Mouse (Mus musculus): ENCODE measurements around the gene Trmt2a. TPM values are rescaled to one million over a fixed set of nuclear protein-coding genes. Genes with fewer than 3 reads are reported as not detected.

Trmt2a gene
- polyA plus RNA-seq (2014; fragmentation: Nextera tagmentation; extraction: Ambion mirVana), result 56.0 and 58.2 TPM in 2 replicates

DNA sequence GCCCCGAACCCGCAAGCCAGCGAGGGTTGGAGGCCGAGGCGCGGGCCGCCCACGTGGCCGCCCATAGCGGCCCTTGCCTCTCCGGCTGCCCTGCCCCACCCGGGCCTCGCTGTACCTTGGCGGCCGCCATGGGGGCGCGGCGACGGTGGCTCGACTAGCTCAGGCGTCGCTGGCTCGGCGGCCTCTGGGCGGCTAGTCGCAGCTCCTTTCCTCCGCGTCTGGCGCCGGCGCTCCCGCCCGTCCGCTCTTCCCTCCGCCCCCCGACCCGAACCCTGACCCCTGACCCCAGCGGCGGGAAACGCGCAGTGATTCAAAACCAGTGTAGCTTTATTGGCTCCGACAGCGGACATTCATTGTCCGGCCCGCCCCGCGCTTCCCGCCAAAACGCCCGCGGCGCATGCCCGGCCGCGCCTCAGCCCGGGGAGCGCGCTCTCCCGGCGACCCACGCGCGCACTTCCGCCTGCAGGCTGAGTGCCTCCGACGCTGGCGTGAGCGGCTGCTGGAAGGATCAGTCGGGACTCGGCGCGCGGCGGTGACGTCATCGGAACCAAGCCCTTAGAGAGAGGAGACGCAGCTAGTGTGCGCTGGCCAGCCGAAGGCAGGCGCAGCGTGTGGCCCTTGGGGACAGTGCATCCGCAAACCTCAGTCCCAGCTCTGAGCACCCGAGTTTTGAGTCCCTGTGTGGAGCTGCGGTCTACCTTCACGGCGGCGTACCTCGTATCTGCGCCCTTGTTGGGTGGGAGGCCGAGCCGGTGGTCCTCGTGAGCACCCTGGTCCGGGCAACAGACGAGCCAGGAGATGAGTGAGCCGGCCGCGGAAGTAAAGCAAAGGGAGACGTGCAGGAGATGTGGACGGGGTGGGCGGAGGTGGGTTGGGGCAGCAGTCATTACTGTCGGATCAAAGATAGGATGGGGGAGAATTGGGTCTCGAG lies at the start of gene Trmt2a, which contains the start of gene Ranbp1:
TSS of gene Trmt2a (plus strand) at position 247 of the 931 bp plus-strand sequence.
TSS of gene Ranbp1 (minus strand) at position 300 of the 931 bp plus-strand sequence.
- Histone ChIP-seq H3K4me2 (peak within 1 kb of the TSS; percentile 91), H3K9me3 (replicated peaks; ENCODE audit: control insufficient read depth, low read length) (no peaks in the 10 kb centered on the region), H3K9ac (ENCODE audit: low read depth, low read length) (peak within 1 kb of the TSS; percentile 97), H3K4me3 (ENCODE audit: low read depth, low read length) (peak within 1 kb of the TSS; percentile 96), H3K36me3 (ENCODE audit: control insufficient read depth, insufficient read depth, low read length) (peaks cover 42% of the 10 kb centered on the region), H3K27me3 (ENCODE audit: control insufficient read depth, insufficient read depth, low read length) (no peaks in the 10 kb centered on the region), H3K27ac (ENCODE audit: low read depth, low read length) (peak within 1 kb of the TSS; percentile 93), H3K4me1 (ENCODE audit: control insufficient read depth, insufficient read depth, low read length) (peaks cover 24% of the 10 kb centered on the region)
- under 1% methylated on average over 100 of the region's 102 CpGs for WGBS (ENCODE audit: insufficient replicate concordance)
- peak; percentile 95 for ATAC-seq (replicated peaks; ENCODE audit: insufficient number of reproducible peaks, low FRiP score, low TSS enrichment)

DNA sequence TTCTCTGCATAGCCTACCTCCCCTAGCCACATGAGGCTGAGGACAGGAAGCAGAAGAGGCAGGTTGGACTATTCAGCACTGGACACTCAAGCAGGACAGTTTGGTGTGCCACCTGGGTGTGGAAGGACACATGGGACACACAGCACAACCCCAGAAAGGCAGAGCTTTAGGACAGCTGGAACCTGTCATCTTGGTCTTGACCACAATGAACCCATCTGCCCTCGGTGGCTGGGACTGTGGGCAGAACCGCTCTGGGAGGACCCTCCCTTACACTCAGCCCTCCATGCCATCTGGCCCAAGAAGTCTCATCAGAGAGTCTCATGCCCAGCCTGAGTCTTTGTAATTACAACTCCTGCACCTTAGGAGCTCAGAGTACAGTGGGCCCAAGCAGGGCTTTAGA lies 48.4 kb upstream of the Trmt2a start:
- WGBS (ENCODE audit: insufficient replicate concordance), result 63% methylated on average over 2 of the region's 2 CpGs
- no peaks in the 10 kb centered on the region for H3K36me3 ChIP-seq (ENCODE audit: control insufficient read depth, insufficient read depth, low read length)
- H3K4me2 ChIP-seq, result no peak overlapping the region
- 0 out of 2 replicates have a peak, but pooled peaks cover 3% of the 10 kb centered on the region for H3K27me3 ChIP-seq (ENCODE audit: control insufficient read depth, insufficient read depth, low read length)
- ATAC-seq (replicated peaks; ENCODE audit: insufficient number of reproducible peaks, low FRiP score, low TSS enrichment), result no peak
- H3K4me1 ChIP-seq (ENCODE audit: control insufficient read depth, insufficient read depth, low read length), result peaks cover 3% of the 10 kb centered on the region; the same call in 1 of the 2 replicates
- H3K9ac ChIP-seq (ENCODE audit: low read depth, low read length), result no peak overlapping the region
- H3K9me3 ChIP-seq (replicated peaks; ENCODE audit: control insufficient read depth, low read length), result no peaks in the 10 kb centered on the region
- no peak overlapping the region for H3K4me3 ChIP-seq (ENCODE audit: low read depth, low read length)
- H3K27ac ChIP-seq (ENCODE audit: low read depth, low read length), result no peak overlapping the region

DNA sequence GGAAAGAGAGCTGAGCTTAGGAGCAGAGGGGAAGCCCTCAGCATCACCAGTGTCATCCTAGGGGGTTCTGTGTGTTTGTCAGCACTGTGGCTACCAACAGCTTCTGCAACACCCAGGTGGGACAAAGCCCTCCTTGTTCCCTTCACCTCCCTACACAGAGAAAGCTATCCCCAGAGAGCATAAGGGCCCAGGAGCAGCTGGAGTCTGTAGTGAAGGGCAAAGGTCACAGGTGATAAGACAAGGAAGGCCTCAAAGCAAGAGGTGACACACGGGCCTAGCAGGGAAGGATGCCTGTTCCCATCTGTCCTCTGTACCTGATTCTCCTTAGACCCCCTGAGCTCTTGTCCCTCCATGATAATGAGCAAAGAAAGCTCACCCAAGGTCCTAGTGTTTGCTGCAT lies 46.9 kb upstream of the Trmt2a start:
- H3K9ac ChIP-seq (ENCODE audit: low read depth, low read length), result no peak overlapping the region
- ATAC-seq (replicated peaks; ENCODE audit: insufficient number of reproducible peaks, low FRiP score, low TSS enrichment), result no peak
- H3K4me3 ChIP-seq (ENCODE audit: low read depth, low read length), result no peak overlapping the region
- peaks cover 3% of the 10 kb centered on the region; the same call in 1 of the 2 replicates for H3K4me1 ChIP-seq (ENCODE audit: control insufficient read depth, insufficient read depth, low read length)
- H3K27ac ChIP-seq (ENCODE audit: low read depth, low read length), result no peak overlapping the region
- WGBS (ENCODE audit: insufficient replicate concordance), result 33% methylated on average over 1 of the region's 1 CpGs
- H3K9me3 ChIP-seq (replicated peaks; ENCODE audit: control insufficient read depth, low read length), result no peaks in the 10 kb centered on the region
- no peaks in the 10 kb centered on the region for H3K36me3 ChIP-seq (ENCODE audit: control insufficient read depth, insufficient read depth, low read length)
- no peak overlapping the region for H3K4me2 ChIP-seq
- 0 out of 2 replicates have a peak, but pooled peaks cover 3% of the 10 kb centered on the region for H3K27me3 ChIP-seq (ENCODE audit: control insufficient read depth, insufficient read depth, low read length)

- ATAC-seq (replicated peaks; ENCODE audit: insufficient number of reproducible peaks, low FRiP score, low TSS enrichment), result no peak
- WGBS (ENCODE audit: insufficient replicate concordance), result 86% methylated on average over 1 of the region's 1 CpGs
These were observed 46.4 kb upstream of the Trmt2a start for GRCm38 (mm10) chr16:18202061-18202460.

DNA sequence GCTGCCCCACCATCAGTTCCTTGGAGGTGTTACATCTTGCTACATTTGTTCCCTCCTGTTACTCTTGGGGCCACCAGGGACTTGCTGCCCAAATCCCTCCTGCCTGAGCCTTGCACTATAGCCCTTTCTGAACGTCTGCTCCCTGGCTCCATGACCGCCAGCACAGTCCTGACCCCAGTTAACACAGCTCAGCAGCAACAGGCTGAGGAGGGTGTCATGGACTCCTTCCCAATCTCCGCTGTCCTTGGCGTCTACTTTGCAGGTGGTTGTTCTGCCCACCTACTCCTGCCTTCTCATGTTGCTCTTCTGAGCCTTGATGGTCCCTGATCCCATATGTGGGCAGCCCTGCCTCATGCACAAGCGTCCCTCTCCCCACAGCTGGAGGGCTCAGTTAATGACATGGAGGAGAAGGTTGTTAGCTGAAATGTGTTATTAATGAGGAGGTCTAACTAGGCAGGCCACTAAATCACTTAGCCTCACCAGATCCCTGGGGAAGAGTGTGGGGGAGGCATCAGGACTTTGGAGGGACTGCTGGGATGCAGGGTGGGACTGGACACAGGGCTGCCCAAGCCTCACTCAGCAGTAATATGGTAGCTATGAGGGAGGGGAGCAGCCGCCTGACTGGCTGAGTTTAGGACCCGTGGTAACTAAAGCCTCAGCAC lies 44.9 kb upstream of the Trmt2a start:
- Histone ChIP-seq H3K27me3 (ENCODE audit: control insufficient read depth, insufficient read depth, low read length) (0 out of 2 replicates have a peak, but pooled peaks cover 3% of the 10 kb centered on the region), H3K4me3 (ENCODE audit: low read depth, low read length) (no peak overlapping the region), H3K9me3 (replicated peaks; ENCODE audit: control insufficient read depth, low read length) (no peaks in the 10 kb centered on the region), H3K9ac (ENCODE audit: low read depth, low read length) (no peak overlapping the region), H3K4me2 (no peak overlapping the region), H3K36me3 (ENCODE audit: control insufficient read depth, insufficient read depth, low read length) (no peaks in the 10 kb centered on the region), H3K4me1 (ENCODE audit: control insufficient read depth, insufficient read depth, low read length) (peaks cover 3% of the 10 kb centered on the region; the same call in 1 of the 2 replicates), H3K27ac (ENCODE audit: low read depth, low read length) (no peak overlapping the region)
- no peak for ATAC-seq (replicated peaks; ENCODE audit: insufficient number of reproducible peaks, low FRiP score, low TSS enrichment)
- WGBS (ENCODE audit: insufficient replicate concordance), result 67% methylated on average over 7 of the region's 7 CpGs

More at GRCm38 (mm10) chr16:18202061-18202460, 46.4 kb upstream of the Trmt2a start:
- no peak overlapping the region for H3K4me3 ChIP-seq (ENCODE audit: low read depth, low read length)
- H3K27me3 ChIP-seq (ENCODE audit: control insufficient read depth, insufficient read depth, low read length), result 0 out of 2 replicates have a peak, but pooled peaks cover 3% of the 10 kb centered on the region
- H3K4me1 ChIP-seq (ENCODE audit: control insufficient read depth, insufficient read depth, low read length), result peaks cover 3% of the 10 kb centered on the region; the same call in 1 of the 2 replicates
- no peak overlapping the region for H3K4me2 ChIP-seq
- no peak overlapping the region for H3K27ac ChIP-seq (ENCODE audit: low read depth, low read length)
- H3K36me3 ChIP-seq (ENCODE audit: control insufficient read depth, insufficient read depth, low read length), result no peaks in the 10 kb centered on the region
- no peaks in the 10 kb centered on the region for H3K9me3 ChIP-seq (replicated peaks; ENCODE audit: control insufficient read depth, low read length)
- H3K9ac ChIP-seq (ENCODE audit: low read depth, low read length), result no peak overlapping the region

- Histone ChIP-seq H3K4me3 (ENCODE audit: low read depth, low read length) (no peak overlapping the region), H3K27me3 (ENCODE audit: control insufficient read depth, insufficient read depth, low read length) (peaks cover 8% of the 10 kb centered on the region; the same call in 1 of the 2 replicates), H3K27ac (ENCODE audit: low read depth, low read length) (no peak overlapping the region), H3K4me2 (no peak overlapping the region), H3K4me1 (ENCODE audit: control insufficient read depth, insufficient read depth, low read length) (peaks cover 8% of the 10 kb centered on the region; the same call in 1 of the 2 replicates), H3K36me3 (ENCODE audit: control insufficient read depth, insufficient read depth, low read length) (no peaks in the 10 kb centered on the region), H3K9ac (ENCODE audit: low read depth, low read length) (0 out of 2 replicates have a peak overlapping the region, but pooled peaks have one; percentile 34), H3K9me3 (replicated peaks; ENCODE audit: control insufficient read depth, low read length) (no peaks in the 10 kb centered on the region)
- ATAC-seq (replicated peaks; ENCODE audit: insufficient number of reproducible peaks, low FRiP score, low TSS enrichment), result no peak; the same call in 1 of the 2 replicates
- 33% methylated on average over 8 of the region's 8 CpGs for WGBS (ENCODE audit: insufficient replicate concordance)
These were observed 37.6 kb upstream of the Trmt2a start for GRCm38 (mm10) chr16:18210701-18211416.

DNA sequence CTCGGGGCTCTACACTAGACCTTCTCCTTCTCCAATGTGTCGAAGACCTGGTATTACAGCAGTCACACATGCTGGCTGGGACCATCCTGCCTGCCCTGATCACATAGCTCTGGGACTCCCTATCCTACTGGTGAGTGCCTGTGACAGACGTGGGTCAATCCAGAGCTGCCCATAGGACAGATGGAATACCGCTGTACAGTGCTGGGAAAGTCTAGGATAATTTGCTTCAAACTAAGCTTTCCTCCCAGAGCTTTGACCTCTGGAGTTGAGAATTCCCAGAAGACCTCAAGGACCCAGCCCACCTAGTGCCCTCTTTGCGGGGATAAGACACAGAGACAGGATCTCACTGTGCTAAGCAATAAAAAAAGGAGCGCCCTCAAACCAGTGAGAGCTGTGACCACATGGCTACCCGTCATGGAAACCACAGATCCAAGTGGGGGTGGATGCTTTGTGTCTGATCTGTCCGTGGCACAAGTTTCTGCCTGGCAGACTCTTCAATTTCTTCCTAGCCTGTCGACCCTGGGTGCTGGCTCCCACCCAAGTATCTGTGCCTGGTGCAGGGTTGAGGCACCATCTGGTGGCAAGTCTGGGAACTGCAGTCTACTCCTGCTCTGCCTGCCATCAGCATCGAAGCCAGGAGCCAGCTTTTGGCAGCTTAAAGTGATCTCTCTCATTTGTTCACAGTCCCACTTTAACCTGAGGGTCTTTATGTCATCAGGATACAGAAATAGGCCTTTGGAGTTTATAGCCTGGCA lies 36.9 kb upstream of the Trmt2a start:
- Histone ChIP-seq H3K4me3 (ENCODE audit: low read depth, low read length) (no peak overlapping the region), H3K36me3 (ENCODE audit: control insufficient read depth, insufficient read depth, low read length) (no peaks in the 10 kb centered on the region), H3K9me3 (replicated peaks; ENCODE audit: control insufficient read depth, low read length) (no peaks in the 10 kb centered on the region), H3K4me2 (no peak overlapping the region), H3K9ac (ENCODE audit: low read depth, low read length) (no peak overlapping the region), H3K4me1 (ENCODE audit: control insufficient read depth, insufficient read depth, low read length) (peaks cover 8% of the 10 kb centered on the region; the same call in 1 of the 2 replicates), H3K27ac (ENCODE audit: low read depth, low read length) (no peak overlapping the region), H3K27me3 (ENCODE audit: control insufficient read depth, insufficient read depth, low read length) (peaks cover 8% of the 10 kb centered on the region; the same call in 1 of the 2 replicates)
- 45% methylated on average over 10 of the region's 10 CpGs for WGBS (ENCODE audit: insufficient replicate concordance)
- no peak; the same call in 1 of the 2 replicates for ATAC-seq (replicated peaks; ENCODE audit: insufficient number of reproducible peaks, low FRiP score, low TSS enrichment)
